Mouse (Mus musculus) yolk sac, embryonic 10.5 days (tissue): Measurements from ENCODE around the gene 1700029F12Rik.
A peak's percentile ranks its signal among the peaks of the same experiment; 100 is the strongest.

Experiments used
- DNase-seq: peaks from one replicate; pipeline ENCODE4 v3.0.0-alpha.2; 2017; ENCODE audit warnings: low spot score

The 1700029F12Rik gene

GRCm38 (mm10) chr13:97021906-97022305 is 12.3 kb downstream of the 1700029F12Rik start:
- DNase-seq, result no peak

GRCm38 (mm10) chr13:97020122-97020521 is 14.0 kb downstream of the 1700029F12Rik start:
- peak; percentile 40 for DNase-seq

- DNase-seq, result no peak
These were observed 16.5 kb downstream of the 1700029F12Rik start for GRCm38 (mm10) chr13:97017711-97018110.

- DNase-seq, result no peak
These were observed 19.8 kb downstream of the 1700029F12Rik start for GRCm38 (mm10) chr13:97014366-97014765.

- DNase-seq, result peak; percentile 65
These were observed 25.7 kb downstream of the 1700029F12Rik start for GRCm38 (mm10) chr13:97008266-97009153.

- DNase-seq, result peak; percentile 11
These were observed 26.5 kb downstream of the 1700029F12Rik start for GRCm38 (mm10) chr13:97007501-97008265.

GRCm38 (mm10) chr13:97006784-97007183 is 27.4 kb downstream of the 1700029F12Rik start:
- no peak for DNase-seq

GRCm38 (mm10) chr13:96997080-96997479 is 37.1 kb downstream of the 1700029F12Rik start:
- no peak for DNase-seq

GRCm38 (mm10) chr13:96995243-96995642 is 38.9 kb downstream of the 1700029F12Rik start:
- DNase-seq, result no peak

GRCm38 (mm10) chr13:96993291-96993989 is 40.7 kb downstream of the 1700029F12Rik start:
- peak; percentile 71 for DNase-seq

- no peak for DNase-seq
These were observed 43.4 kb downstream of the 1700029F12Rik start for GRCm38 (mm10) chr13:96990561-96991265.

GRCm38 (mm10) chr13:96990045-96990444 is 44.1 kb downstream of the 1700029F12Rik start:
- no peak for DNase-seq

- no peak for DNase-seq
These were observed 45.0 kb downstream of the 1700029F12Rik start for GRCm38 (mm10) chr13:96989129-96989528.

- DNase-seq, result peak; percentile 42
These were observed 48.4 kb downstream of the 1700029F12Rik start for GRCm38 (mm10) chr13:96985599-96986275.

GRCm38 (mm10) chr13:96984688-96985087 is 49.5 kb downstream of the 1700029F12Rik start:
- no peak for DNase-seq

GRCm38 (mm10) chr13:96983251-96984126 is 50.7 kb downstream of the 1700029F12Rik start:
- peak; percentile 84 for DNase-seq

- DNase-seq, result peak; percentile 16
These were observed 53.6 kb downstream of the 1700029F12Rik start for GRCm38 (mm10) chr13:96980561-96980960.

- no peak for DNase-seq
These were observed 57.1 kb downstream of the 1700029F12Rik start for GRCm38 (mm10) chr13:96976986-96977595.

GRCm38 (mm10) chr13:96973318-96973717 is 60.8 kb downstream of the 1700029F12Rik start:
- no peak for DNase-seq
